Mouse (Mus musculus): ENCODE data around the gene Pax6.

Pax6 gene

GRCm38 (mm10) chr2:105726657-105727056, 58.0 kb downstream of the Pax6 start:
- no peak for DNase-seq (ENCODE audit: low read depth, low spot score)

- no peak for DNase-seq (ENCODE audit: low read depth, low spot score)
Measured at GRCm38 (mm10) chr2:105730704-105731103, 62.0 kb downstream of the Pax6 start.

GRCm38 (mm10) chr2:105736166-105736565, 67.5 kb downstream of the Pax6 start:
- no peak for DNase-seq (ENCODE audit: low read depth, low spot score)

GRCm38 (mm10) chr2:105746896-105747295, 78.2 kb downstream of the Pax6 start:
- no peak for DNase-seq (ENCODE audit: low read depth, low spot score)

All from mesoderm, embryonic 11.5 days (tissue).